Mouse (Mus musculus): ENCODE measurements around the gene Tbx6.

- no peak for TF ChIP-seq CTCF (IDR thresholded peaks at IDR 0.05; ENCODE audit: borderline replicate concordance, insufficient read depth, low read depth, low read length)
- TF ChIP-seq POLR2A (IDR thresholded peaks at IDR 0.05; ENCODE audit: borderline replicate concordance, insufficient read depth, low read length): no peak
Measured at GRCm38 (mm10) chr7:126807405-126807804, 26.1 kb downstream of the Tbx6 start.
